Mouse (Mus musculus): ENCODE measurements around the gene Phb.

- no peak for TF ChIP-seq POLR2A (IDR thresholded peaks at IDR 0.05; ENCODE audit: borderline replicate concordance, insufficient read depth, low read length)
- no peak for TF ChIP-seq CTCF (IDR thresholded peaks at IDR 0.05; ENCODE audit: borderline replicate concordance, insufficient read depth, low read depth, low read length)
Measured at GRCm38 (mm10) chr11:95723287-95723686, 56.5 kb downstream of the Phb start, which contains the start of gene B130006D01Rik.
